Mouse (Mus musculus) midbrain, postnatal 0 days (tissue): ENCODE measurements around the gene Hif3a. TPM values are rescaled to one million over a fixed set of nuclear protein-coding genes. Genes with fewer than 3 reads are reported as not detected.
A peak's percentile ranks its signal among the peaks of the same experiment; 100 is the strongest.

Source experiments
- ATAC-seq: fragments of 200-750 bp; cut with Nextera tagmentation; 2 replicates; pipeline ENCODE4 v1.8.0; 2017; ENCODE audit warnings: moderate number of reproducible peaks, mild to moderate bottlenecking, moderate TSS enrichment, moderate library complexity; ENCODE audit not compliant: low FRiP score
- DNase-seq: peaks from one replicate; pipeline ENCODE4 v3.0.0-alpha.2; 2015; ENCODE audit warnings: low spot score
- H3K27ac ChIP-seq: fragments of 300-500 bp; sonication (generic); 2 replicates; pipeline ENCODE4 v1.5.1; 2014; ENCODE audit warnings: low read depth, mild to moderate bottlenecking, low read length, mixed read lengths
- H3K27me3 ChIP-seq: fragments of 300-500 bp; sonication (generic); 2 replicates; pipeline ENCODE4 v1.6.1; 2014; ENCODE audit warnings: low read length, control low read depth, mixed read lengths; ENCODE audit not compliant: insufficient read depth
- H3K36me3 ChIP-seq: fragments of 300-500 bp; sonication (generic); 2 replicates; pipeline ENCODE4 v1.6.1; 2014; ENCODE audit warnings: low read length, control low read depth, mixed read lengths; ENCODE audit not compliant: insufficient read depth
- H3K4me1 ChIP-seq: fragments of 300-500 bp; sonication (generic); 2 replicates; pipeline ENCODE4 v1.6.1; 2014; ENCODE audit warnings: mild to moderate bottlenecking, control low read depth, antibody characterized with exemption, low read length, mixed read lengths; ENCODE audit not compliant: insufficient read depth
- H3K4me2 ChIP-seq: fragments of 300-500 bp; sonication (generic); 2 replicates; pipeline ENCODE4 v1.6.1; 2014; ENCODE audit warnings: low read depth, mild to moderate bottlenecking, low read length, mixed read lengths; ENCODE audit not compliant: poor library complexity, severe bottlenecking
- H3K4me3 ChIP-seq: fragments of 300-500 bp; sonication (generic); 2 replicates; pipeline ENCODE4 v1.5.1; 2014; ENCODE audit warnings: low read depth, mild to moderate bottlenecking, low read length, moderate library complexity
- H3K9ac ChIP-seq: fragments of 300-500 bp; sonication (generic); replicated peaks from 2 replicates; pipeline ENCODE4 v1.6.1; 2014; ENCODE audit warnings: mild to moderate bottlenecking, low read length, moderate library complexity, mixed read lengths; ENCODE audit not compliant: poor library complexity, severe bottlenecking
- H3K9me3 ChIP-seq: fragments of 300-500 bp; sonication (generic); 2 replicates; pipeline ENCODE4 v1.6.1; 2016; ENCODE audit warnings: low read length, control low read depth
- CTCF ChIP-seq: IDR thresholded peaks from 2 replicates; pipeline ENCODE4 v1.5.1; 2016; ENCODE audit warnings: antibody characterized with exemption, mild to moderate bottlenecking
- WGBS: fragments of 180-500 bp; shearing (Covaris S2); extraction: QIAGEN DNeasy Blood & Tissue Kit; methylation state at CpG from one replicate; pipeline ENCODE4 v1.1.7; 2014; 5-methylcytosine and 5-hydroxymethylcytosine counted together
- polyA plus RNA-seq: library from polyadenylated mRNA; unstranded; fragments of >200 nt; fragmentation: Nextera tagmentation; extraction: Ambion mirVana; gene quantifications from 2 replicates; pipeline ENCODE4 v1.2.1, GENCODE M21; 2015
- total RNA-seq: library from RNA; depleted of rRNA; stranded (reverse); fragments of >200 nt; gene quantifications from 2 replicates; pipeline ENCODE4 v1.2.3, GENCODE M21; 2014

Hif3a gene
- total and polyA plus RNA-seq, 2 experiments from 2014 or later, result 2.7 to 13.6 TPM

DNA sequence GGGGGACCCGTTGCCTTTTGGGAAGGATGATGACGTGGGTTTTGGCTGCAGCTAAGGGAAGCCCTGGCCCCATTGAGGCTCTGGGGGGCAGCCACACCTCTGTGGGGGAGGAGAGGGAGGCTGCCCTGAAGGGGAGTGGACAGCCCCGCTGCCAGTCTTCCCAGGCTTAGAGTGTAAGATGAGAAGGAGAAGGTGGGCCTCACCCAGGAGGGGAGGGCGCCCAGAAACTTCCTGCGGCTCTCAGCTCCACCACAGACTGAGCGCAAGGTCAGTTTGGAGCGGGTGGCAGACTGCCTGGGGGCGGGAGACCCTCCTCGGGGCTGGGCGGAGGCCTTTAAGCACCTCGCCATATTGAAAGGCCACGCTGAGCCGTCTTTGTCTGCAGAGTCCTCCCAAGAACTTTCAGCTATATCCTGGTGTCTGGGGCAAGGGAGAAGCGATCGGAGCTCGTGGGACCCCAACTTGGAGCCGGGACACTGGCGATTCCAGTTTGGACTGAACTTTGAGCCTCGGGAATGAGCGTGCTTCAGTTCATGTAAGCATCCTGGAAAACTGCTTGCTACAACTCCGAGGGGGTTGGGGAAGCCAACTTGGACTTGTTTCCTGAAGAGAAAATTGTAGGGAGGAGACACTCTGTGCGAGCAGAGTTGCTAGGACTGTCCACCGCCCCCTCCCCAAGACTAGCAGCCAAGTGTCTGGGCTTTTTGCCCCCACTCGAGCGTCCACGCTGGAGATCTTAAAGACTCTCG lies 68.4 kb downstream of the Hif3a start:
- no peaks in the 10 kb centered on the region for H3K36me3 ChIP-seq
- peaks cover 16% of the 10 kb centered on the region for H3K4me1 ChIP-seq
- peak overlapping the region; percentile 50 for H3K9ac ChIP-seq
- H3K4me2 ChIP-seq, result peak overlapping the region; percentile 44
- peak; percentile 60 for ATAC-seq
- WGBS, result 13% methylated on average over 26 of the region's 27 CpGs
- DNase-seq, result peak; percentile 75
- H3K9me3 ChIP-seq, result no peaks in the 10 kb centered on the region
- no peaks in the 10 kb centered on the region for H3K27me3 ChIP-seq
- H3K4me3 ChIP-seq, result peak overlapping the region; percentile 30
- H3K27ac ChIP-seq, result peak overlapping the region; percentile 32; the same call in 1 of the 2 replicates
- no peak for TF ChIP-seq CTCF

GRCm38 (mm10) chr7:16992451-16992807 lies 69.8 kb downstream of the Hif3a start, which contains the start of gene Ccdc8:
Gene Ccdc8, plus strand, starts transcription at chr7:16992708.
- no peaks in the 10 kb centered on the region for H3K36me3 ChIP-seq
- H3K4me1 ChIP-seq, result peaks cover 18% of the 10 kb centered on the region
- peak within 1 kb of the TSS; percentile 30 for H3K4me3 ChIP-seq
- TF ChIP-seq CTCF, result no peak
- no peaks in the 10 kb centered on the region for H3K27me3 ChIP-seq
- DNase-seq (no peak), ATAC-seq (no peak)
- no peaks in the 10 kb centered on the region for H3K9me3 ChIP-seq
- H3K9ac ChIP-seq, result 0 out of 2 replicates have a peak within 1 kb of the TSS, but pooled peaks have one; percentile 29
- WGBS, result 94% methylated on average over 5 of the region's 5 CpGs
- H3K27ac ChIP-seq, result peak within 1 kb of the TSS; percentile 63
- H3K4me2 ChIP-seq, result peak within 1 kb of the TSS; percentile 44; the same call in 1 of the 2 replicates

GRCm38 (mm10) chr7:16991681-16992450 lies 70.4 kb downstream of the Hif3a start:
- H3K9ac ChIP-seq, result 0 out of 2 replicates have a peak overlapping the region, but pooled peaks have one; percentile 29
- peak overlapping the region; percentile 63 for H3K27ac ChIP-seq
- peak overlapping the region; percentile 15; the same call in 1 of the 2 replicates for H3K4me2 ChIP-seq
- H3K4me3 ChIP-seq, result no peak overlapping the region
- no peaks in the 10 kb centered on the region for H3K36me3 ChIP-seq
- no peaks in the 10 kb centered on the region for H3K27me3 ChIP-seq
- H3K4me1 ChIP-seq, result peaks cover 19% of the 10 kb centered on the region
- no peaks in the 10 kb centered on the region for H3K9me3 ChIP-seq
- 50% methylated on average over 18 of the region's 18 CpGs for WGBS
- DNase-seq, result peak; percentile 69
- no peak for TF ChIP-seq CTCF
- 0 out of 2 replicates have a peak, but pooled peaks have one; percentile 44 for ATAC-seq

DNA sequence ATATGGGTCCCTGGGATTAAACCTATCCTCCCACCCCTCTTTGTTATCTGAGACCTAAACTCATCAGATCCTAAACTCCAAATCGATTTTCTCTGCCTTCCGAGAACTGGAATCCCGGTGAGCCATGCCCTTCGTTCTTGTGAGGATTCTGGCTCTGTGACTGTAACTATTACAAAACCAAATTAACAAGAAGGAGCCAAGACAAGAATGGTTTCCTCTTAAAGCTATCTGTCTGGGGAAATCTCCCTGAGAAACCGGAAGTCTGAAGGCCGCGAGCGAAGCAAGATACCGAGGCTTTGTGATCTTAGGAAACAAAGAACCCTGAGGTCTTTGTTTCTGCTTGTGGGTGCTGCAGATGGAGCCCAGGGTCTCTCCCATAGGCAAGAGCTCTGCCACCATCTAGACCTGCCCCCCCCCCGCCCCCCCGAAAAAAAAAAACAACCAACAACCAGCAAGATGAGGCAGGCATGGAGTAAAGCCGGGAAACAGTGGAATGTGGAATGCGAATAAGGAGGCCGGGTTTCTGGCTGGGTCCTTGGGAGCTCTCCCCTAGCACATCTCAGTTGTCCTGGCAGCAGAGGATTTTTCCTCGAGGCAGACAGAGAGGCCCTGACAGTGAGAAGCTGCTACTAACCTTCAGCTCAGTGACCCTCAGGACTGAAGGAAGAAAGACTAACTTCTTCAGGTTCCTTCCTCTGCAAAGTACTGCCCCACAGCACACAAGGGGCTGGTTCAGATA lies 72.1 kb downstream of the Hif3a start:
- ATAC-seq, result no peak
- Histone ChIP-seq H3K27me3 (no peaks in the 10 kb centered on the region), H3K27ac (peak overlapping the region; percentile 39), H3K9ac (0 out of 2 replicates have a peak overlapping the region, but pooled peaks have one; percentile 24), H3K36me3 (no peaks in the 10 kb centered on the region), H3K4me2 (no peak overlapping the region), H3K4me3 (no peak overlapping the region), H3K4me1 (peaks cover 19% of the 10 kb centered on the region), H3K9me3 (no peaks in the 10 kb centered on the region)
- TF ChIP-seq CTCF, result no peak
- 21% methylated on average over 15 of the region's 15 CpGs for WGBS
- DNase-seq, result no peak

GRCm38 (mm10) chr7:16988405-16988804 lies 73.8 kb downstream of the Hif3a start:
- Histone ChIP-seq H3K9me3 (no peaks in the 10 kb centered on the region), H3K4me3 (no peak overlapping the region), H3K36me3 (no peaks in the 10 kb centered on the region), H3K4me1 (peaks cover 30% of the 10 kb centered on the region), H3K4me2 (no peak overlapping the region), H3K27ac (peak overlapping the region; percentile 71; the same call in 1 of the 2 replicates), H3K27me3 (no peaks in the 10 kb centered on the region), H3K9ac (no peak overlapping the region)
- DNase-seq (peak; percentile 40), ATAC-seq (no peak)
- no peak for TF ChIP-seq CTCF
- WGBS, result 39% methylated on average over 3 of the region's 3 CpGs
